Mouse (Mus musculus): ENCODE measurements around the gene Fam126a. TPM values are rescaled to one million over a fixed set of nuclear protein-coding genes. Genes with fewer than 3 reads are reported as not detected.

Fam126a gene
- polyA plus RNA-seq, 1 experiment = 47.7 TPM

GRCm38 (mm10) chr5:24057592-24057991 lies 27.1 kb upstream of the Fam126a start:
- H3K4me3 ChIP-seq (ENCODE audit: insufficient read depth, low read length) = no peak overlapping the region
- TF ChIP-seq CTCF (IDR thresholded peaks at IDR 0.05; ENCODE audit: borderline replicate concordance, insufficient read depth, low read length) (no peak), POLR2A (IDR thresholded peaks at IDR 0.05; ENCODE audit: low read depth, low read length) (no peak)
- H3K27ac ChIP-seq (ENCODE audit: insufficient read depth, low read length) = peak overlapping the region; percentile 30; the same call in 1 of the 2 replicates
- no peaks in the 10 kb centered on the region for H3K4me1 ChIP-seq (ENCODE audit: control insufficient read depth, insufficient read depth, low read length)

GRCm38 (mm10) chr5:24056865-24057264 lies 26.4 kb upstream of the Fam126a start:
- no peaks in the 10 kb centered on the region for H3K4me1 ChIP-seq (ENCODE audit: control insufficient read depth, insufficient read depth, low read length)
- TF ChIP-seq CTCF (IDR thresholded peaks at IDR 0.05; ENCODE audit: borderline replicate concordance, insufficient read depth, low read length) = no peak
- TF ChIP-seq POLR2A (IDR thresholded peaks at IDR 0.05; ENCODE audit: low read depth, low read length) = no peak
- no peak overlapping the region for H3K4me3 ChIP-seq (ENCODE audit: insufficient read depth, low read length)
- peak overlapping the region; percentile 76; the same call in 1 of the 2 replicates for H3K27ac ChIP-seq (ENCODE audit: insufficient read depth, low read length)

DNA sequence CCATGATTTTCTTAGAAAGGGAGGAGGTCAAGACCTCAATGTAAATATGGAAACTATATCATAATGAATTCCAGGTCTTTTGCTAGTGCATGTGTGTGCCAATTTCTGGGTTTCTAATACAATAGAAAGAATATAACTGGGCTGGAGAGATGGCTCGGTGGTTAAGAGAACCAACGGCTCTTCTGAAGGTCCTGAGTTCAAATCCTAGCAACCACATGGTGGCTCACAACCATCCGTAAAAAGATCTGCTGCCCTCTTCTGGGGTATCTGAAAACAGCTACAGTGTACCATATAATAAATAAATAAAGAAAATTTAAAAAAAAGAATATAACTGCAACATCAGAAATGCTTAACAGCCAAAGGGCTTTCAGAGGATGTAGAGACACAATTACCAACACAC lies 23.9 kb upstream of the Fam126a start:
- no peak overlapping the region for H3K27ac ChIP-seq (ENCODE audit: insufficient read depth, low read length)
- no peak overlapping the region for H3K4me3 ChIP-seq (ENCODE audit: insufficient read depth, low read length)
- no peak for TF ChIP-seq CTCF (IDR thresholded peaks at IDR 0.05; ENCODE audit: borderline replicate concordance, insufficient read depth, low read length)
- TF ChIP-seq POLR2A (IDR thresholded peaks at IDR 0.05; ENCODE audit: low read depth, low read length) = no peak
- H3K4me1 ChIP-seq (ENCODE audit: control insufficient read depth, insufficient read depth, low read length) = no peaks in the 10 kb centered on the region

- Histone ChIP-seq H3K27ac (ENCODE audit: insufficient read depth, low read length) (no peak overlapping the region), H3K4me1 (ENCODE audit: control insufficient read depth, insufficient read depth, low read length) (no peaks in the 10 kb centered on the region), H3K4me3 (ENCODE audit: insufficient read depth, low read length) (no peak overlapping the region)
- TF ChIP-seq CTCF (IDR thresholded peaks at IDR 0.05; ENCODE audit: borderline replicate concordance, insufficient read depth, low read length) (no peak), POLR2A (IDR thresholded peaks at IDR 0.05; ENCODE audit: low read depth, low read length) (no peak)
Measured at GRCm38 (mm10) chr5:24053245-24054190, 23.0 kb upstream of the Fam126a start.

DNA sequence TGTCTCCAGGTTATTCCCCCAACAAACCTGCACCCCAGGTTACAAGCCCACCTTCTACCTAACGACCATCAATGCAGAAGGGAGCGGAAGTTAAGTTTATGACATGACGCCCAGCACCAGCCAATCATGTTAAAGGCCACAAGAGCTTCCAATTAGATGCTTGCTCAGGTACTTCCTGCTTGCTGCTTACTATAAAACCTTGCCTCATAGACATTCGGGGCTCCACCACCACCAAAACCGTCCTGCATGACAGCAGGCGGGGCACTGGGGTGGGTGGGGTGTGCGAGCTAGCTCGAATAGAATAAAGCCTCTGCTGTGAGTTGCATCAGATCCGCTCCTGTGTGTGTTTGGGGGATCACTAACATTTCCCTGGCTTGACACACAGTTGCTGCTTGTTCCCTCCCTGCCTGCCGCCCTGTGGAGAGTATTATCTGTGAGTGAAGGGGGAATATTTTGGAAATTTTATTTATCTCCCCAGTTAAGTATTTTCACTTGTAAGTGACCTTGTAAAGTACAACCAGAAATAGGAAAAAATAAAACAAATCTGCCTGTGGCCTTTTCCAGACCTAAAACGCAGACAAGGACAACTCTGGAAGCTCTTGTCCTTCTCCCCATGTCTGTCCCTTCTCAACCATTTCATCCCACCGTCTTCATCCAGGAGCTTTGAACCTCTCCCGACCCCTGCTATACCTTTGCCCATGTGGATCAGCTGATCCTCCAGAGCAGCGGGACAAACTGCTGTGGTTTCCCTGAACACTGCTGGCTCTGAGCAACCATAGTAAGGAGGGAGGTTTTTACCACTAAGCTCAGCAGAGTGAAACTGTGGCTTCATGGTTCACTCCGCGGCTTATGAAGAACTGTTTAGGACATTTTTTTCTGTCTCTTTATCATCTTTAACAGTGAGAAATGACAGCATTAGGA lies 21.5 kb upstream of the Fam126a start:
- TF ChIP-seq CTCF (IDR thresholded peaks at IDR 0.05; ENCODE audit: borderline replicate concordance, insufficient read depth, low read length) = no peak
- TF ChIP-seq POLR2A (IDR thresholded peaks at IDR 0.05; ENCODE audit: low read depth, low read length) = no peak
- no peak overlapping the region for H3K27ac ChIP-seq (ENCODE audit: insufficient read depth, low read length)
- H3K4me3 ChIP-seq (ENCODE audit: insufficient read depth, low read length) = no peak overlapping the region
- peaks cover 3% of the 10 kb centered on the region; the same call in 1 of the 2 replicates for H3K4me1 ChIP-seq (ENCODE audit: control insufficient read depth, insufficient read depth, low read length)

DNA sequence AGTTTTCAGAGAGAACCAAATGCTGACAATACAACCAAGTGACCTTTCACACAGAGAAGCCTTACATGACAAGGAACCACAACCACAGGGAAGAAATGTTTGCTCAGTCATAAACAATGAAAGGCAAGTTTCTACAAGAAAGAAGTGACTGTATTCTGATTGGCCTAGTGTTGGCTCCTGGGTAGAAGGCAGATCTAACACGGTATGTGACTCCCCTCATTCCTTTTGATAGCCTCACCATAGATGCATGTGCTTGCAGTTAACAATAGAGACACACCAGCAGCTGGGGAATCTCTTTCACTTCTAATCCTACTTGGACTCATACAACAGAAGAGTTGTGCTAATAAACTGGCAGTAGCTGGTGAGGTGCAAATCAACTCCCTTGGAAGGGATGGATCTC lies 17.3 kb upstream of the Fam126a start:
- no peak overlapping the region for H3K4me3 ChIP-seq (ENCODE audit: insufficient read depth, low read length)
- peaks cover 8% of the 10 kb centered on the region for H3K4me1 ChIP-seq (ENCODE audit: control insufficient read depth, insufficient read depth, low read length)
- TF ChIP-seq POLR2A (IDR thresholded peaks at IDR 0.05; ENCODE audit: low read depth, low read length) (no peak), CTCF (IDR thresholded peaks at IDR 0.05; ENCODE audit: borderline replicate concordance, insufficient read depth, low read length) (no peak)
- peak overlapping the region; percentile 76 for H3K27ac ChIP-seq (ENCODE audit: insufficient read depth, low read length)

- Histone ChIP-seq H3K4me3 (ENCODE audit: insufficient read depth, low read length) (no peak overlapping the region), H3K27ac (ENCODE audit: insufficient read depth, low read length) (peak overlapping the region; percentile 76), H3K4me1 (ENCODE audit: control insufficient read depth, insufficient read depth, low read length) (peaks cover 8% of the 10 kb centered on the region)
- no peak for TF ChIP-seq POLR2A (IDR thresholded peaks at IDR 0.05; ENCODE audit: low read depth, low read length)
- no peak for TF ChIP-seq CTCF (IDR thresholded peaks at IDR 0.05; ENCODE audit: borderline replicate concordance, insufficient read depth, low read length)
Measured at GRCm38 (mm10) chr5:24047001-24047400, 16.5 kb upstream of the Fam126a start.

DNA sequence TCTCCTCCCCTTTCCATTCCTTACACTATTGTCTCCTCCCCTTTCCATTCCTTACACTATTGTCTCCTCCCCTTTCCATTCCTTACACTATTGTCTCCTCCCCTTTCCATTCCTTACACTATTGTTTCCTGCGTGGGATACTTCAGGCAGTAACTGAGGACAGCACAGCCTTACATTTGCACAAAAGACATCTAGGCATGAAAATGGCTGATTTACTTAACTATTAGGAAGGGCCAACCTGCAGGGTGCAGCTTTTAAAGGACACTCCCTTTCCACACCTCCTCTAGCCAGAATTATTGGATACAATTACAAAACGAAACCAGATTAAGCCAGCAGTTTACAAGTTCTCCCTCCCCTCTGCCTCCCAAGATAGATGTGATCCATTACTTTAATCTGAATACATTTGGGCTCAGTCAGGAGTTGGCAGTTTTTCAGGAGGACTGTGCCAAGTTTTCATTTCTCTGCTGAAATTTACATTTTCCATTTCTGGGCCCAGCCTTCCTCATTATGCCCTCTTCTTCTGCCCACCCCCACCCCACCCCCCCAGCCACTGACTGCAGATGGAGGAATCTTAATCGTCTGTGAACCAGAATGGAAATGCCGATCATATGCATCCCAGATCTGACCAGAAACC lies 15.6 kb upstream of the Fam126a start:
- Histone ChIP-seq H3K4me3 (ENCODE audit: insufficient read depth, low read length) (no peak overlapping the region), H3K4me1 (ENCODE audit: control insufficient read depth, insufficient read depth, low read length) (peaks cover 8% of the 10 kb centered on the region), H3K27ac (ENCODE audit: insufficient read depth, low read length) (peak overlapping the region; percentile 89)
- no peak for TF ChIP-seq POLR2A (IDR thresholded peaks at IDR 0.05; ENCODE audit: low read depth, low read length)
- no peak for TF ChIP-seq CTCF (IDR thresholded peaks at IDR 0.05; ENCODE audit: borderline replicate concordance, insufficient read depth, low read length)

GRCm38 (mm10) chr5:24044387-24044786 lies 13.9 kb upstream of the Fam126a start:
- no peak overlapping the region for H3K4me3 ChIP-seq (ENCODE audit: insufficient read depth, low read length)
- TF ChIP-seq POLR2A (IDR thresholded peaks at IDR 0.05; ENCODE audit: low read depth, low read length) (no peak), CTCF (IDR thresholded peaks at IDR 0.05; ENCODE audit: borderline replicate concordance, insufficient read depth, low read length) (no peak)

More at GRCm38 (mm10) chr5:24044387-24044786, 13.9 kb upstream of the Fam126a start:
- Histone ChIP-seq H3K4me1 (ENCODE audit: control insufficient read depth, insufficient read depth, low read length) (peaks cover 15% of the 10 kb centered on the region), H3K27ac (ENCODE audit: insufficient read depth, low read length) (no peak overlapping the region)
